ENCODE assay signal across 8 mouse cellular contexts in genomic region chr9:56417948-56418737, GRCm38 (mm10). TPM values are rescaled to one million over a fixed set of nuclear protein-coding genes. Genes with fewer than 3 reads are reported as not detected.
DNase-seq lines count a peak whose midpoint lies in the region; ATAC-seq and TF ChIP-seq lines count a peak whose summit lies in the region.

Peak1 (minus strand) TSS chr9:56418067.
Hmg20a (plus strand) TSS chr9:56418609.

- no peaks in the 10 kb centered on the region for H3K36me3 ChIP-seq in CH12.LX (replicated peaks in 1 of 2; ENCODE audit: control insufficient read depth in 1 of 2, insufficient read depth in 1 of 2, low read length in 1 of 2)
- H3K36me3 ChIP-seq in forebrain, embryonic 11.5 days (ENCODE audit: control insufficient read depth, insufficient read depth, low read length): no peaks in the 10 kb centered on the region
- H3K36me3 ChIP-seq in heart, embryonic 16.5 days (ENCODE audit: control insufficient read depth, insufficient read depth): no peaks in the 10 kb centered on the region
- H3K36me3 ChIP-seq in liver, embryonic 15.5 days (replicated peaks): no peaks in the 10 kb centered on the region
- no peaks in the 10 kb centered on the region for H3K36me3 ChIP-seq in neural tube, embryonic 12.5 days

- TF ChIP-seq EP300 in CH12.LX (IDR thresholded peaks at IDR 0.05; ENCODE audit: low read length): no peak

- peak; percentile 100 for DNase-seq in CH12.LX (ENCODE audit: extremely low read depth)
- peak; percentile 100 for DNase-seq in c-Kit-positive CD71-positive TER-119-negative erythroid progenitor cells, embryonic 14.5 days (ENCODE audit: low read depth)
- DNase-seq in forebrain, embryonic 11.5 days (ENCODE audit: low spot score): peak; percentile 100
- peak; percentile 100 for DNase-seq in kidney, postnatal 36 days
- peak; percentile 99 for DNase-seq in telencephalon, adult 2 months (ENCODE audit: low read depth, low spot score)

- dilution Hi-C loops in CH12.LX (cut with MboI; ENCODE audit: extremely low pct_ligation_motif_present, extremely low pct_unique_long_range_greater_than_20kb, low sequenced_read_pairs): no loop called here

- peak within 1 kb of the TSS; percentile 78 to 90 (median 90) for H3K4me3 ChIP-seq in CH12.LX (replicated peaks in 1 of 3; ENCODE audit: low read depth in 2 of 3, low read length in 2 of 3, poor library complexity in 1 of 3)
- peak within 1 kb of the TSS; percentile 73 for H3K4me3 ChIP-seq in forebrain, embryonic 11.5 days (ENCODE audit: low read depth, low read length)
- H3K4me3 ChIP-seq in heart, embryonic 16.5 days (ENCODE audit: low read length): peak within 1 kb of the TSS; percentile 82
- H3K4me3 ChIP-seq in liver, embryonic 15.5 days (replicated peaks): peak within 1 kb of the TSS; percentile 86
- peak within 1 kb of the TSS; percentile 71 for H3K4me3 ChIP-seq in neural tube, embryonic 12.5 days

- H3K27me3 ChIP-seq in CH12.LX (replicated peaks): no peaks in the 10 kb centered on the region
- H3K27me3 ChIP-seq in forebrain, embryonic 11.5 days (ENCODE audit: control insufficient read depth, insufficient read depth, low read length): no peaks in the 10 kb centered on the region
- H3K27me3 ChIP-seq in heart, embryonic 16.5 days (ENCODE audit: control insufficient read depth, insufficient read depth, low read length): no peaks in the 10 kb centered on the region
- no peaks in the 10 kb centered on the region for H3K27me3 ChIP-seq in liver, embryonic 15.5 days
- H3K27me3 ChIP-seq in neural tube, embryonic 12.5 days (replicated peaks): no peaks in the 10 kb centered on the region

- peaks cover 2 to 38% of the 10 kb centered on the region in 2 experiments; a peak in 3 of 4 replicates for H3K4me1 ChIP-seq in CH12.LX (ENCODE audit: control insufficient read depth in 1 of 2, insufficient read depth in 2 of 2)
- peaks cover 4% of the 10 kb centered on the region; the same call in 1 of the 2 replicates for H3K4me1 ChIP-seq in forebrain, embryonic 11.5 days (replicated peaks; ENCODE audit: control insufficient read depth, insufficient read depth, low read length)
- peaks cover 38% of the 10 kb centered on the region for H3K4me1 ChIP-seq in heart, embryonic 16.5 days (ENCODE audit: control insufficient read depth, insufficient read depth, low read length)
- H3K4me1 ChIP-seq in liver, embryonic 15.5 days (replicated peaks): peaks cover 48% of the 10 kb centered on the region
- peaks cover 18% of the 10 kb centered on the region for H3K4me1 ChIP-seq in neural tube, embryonic 12.5 days

- no peak for TF ChIP-seq RAD21 in CH12.LX (IDR thresholded peaks at IDR 0.05; ENCODE audit: low read depth, low read length)

- no peaks in the 10 kb centered on the region for H3K9me3 ChIP-seq in CH12.LX (replicated peaks; ENCODE audit: low read length)
- H3K9me3 ChIP-seq in forebrain, embryonic 11.5 days (ENCODE audit: control insufficient read depth, low read length): no peaks in the 10 kb centered on the region
- no peaks in the 10 kb centered on the region for H3K9me3 ChIP-seq in heart, embryonic 16.5 days (replicated peaks; ENCODE audit: control insufficient read depth, low read length)
- H3K9me3 ChIP-seq in liver, embryonic 15.5 days (replicated peaks): no peaks in the 10 kb centered on the region
- H3K9me3 ChIP-seq in neural tube, embryonic 12.5 days: no peaks in the 10 kb centered on the region

- peaks cover 44% of the 10 kb centered on the region for H3K79me2 ChIP-seq in CH12.LX (replicated peaks; ENCODE audit: control insufficient read depth, extremely low read depth, insufficient read depth, poor library complexity, severe bottlenecking)

- ATAC-seq in forebrain, embryonic 11.5 days (replicated peaks; ENCODE audit: low FRiP score): peak; percentile 96
- peak; percentile 93 for ATAC-seq in heart, embryonic 16.5 days (replicated peaks; ENCODE audit: extremely low read depth, insufficient read depth, low FRiP score)
- peak; percentile 97 for ATAC-seq in liver, embryonic 15.5 days (ENCODE audit: insufficient read depth)
- ATAC-seq in neural tube, embryonic 12.5 days (ENCODE audit: low FRiP score, low read depth): peak; percentile 95

- peak; percentile 82; the same call in 1 of the 2 replicates for TF ChIP-seq POLR2A in CH12.LX (IDR thresholded peaks at IDR 0.05; ENCODE audit: low read depth, low read length)

- peak within 1 kb of the TSS; percentile 80 for H3K9ac ChIP-seq in CH12.LX (ENCODE audit: insufficient read depth, low read depth)
- peak within 1 kb of the TSS; percentile 77 for H3K9ac ChIP-seq in forebrain, embryonic 11.5 days (ENCODE audit: low read length)
- H3K9ac ChIP-seq in heart, embryonic 16.5 days (ENCODE audit: low read length): peak within 1 kb of the TSS; percentile 94
- H3K9ac ChIP-seq in liver, embryonic 15.5 days: peak within 1 kb of the TSS; percentile 87
- peak within 1 kb of the TSS; percentile 70 for H3K9ac ChIP-seq in neural tube, embryonic 12.5 days

- H3K27ac ChIP-seq in CH12.LX (ENCODE audit: insufficient read depth, low read depth): peak within 1 kb of the TSS; percentile 94
- peak within 1 kb of the TSS; percentile 72 for H3K27ac ChIP-seq in forebrain, embryonic 11.5 days (ENCODE audit: low read depth, low read length)
- peak within 1 kb of the TSS; percentile 98 for H3K27ac ChIP-seq in heart, embryonic 16.5 days (ENCODE audit: low read length)
- peak within 1 kb of the TSS; percentile 85 for H3K27ac ChIP-seq in liver, embryonic 15.5 days (replicated peaks)
- peak within 1 kb of the TSS; percentile 90 for H3K27ac ChIP-seq in neural tube, embryonic 12.5 days

- no peak for TF ChIP-seq CTCF in CH12.LX (conservative IDR thresholded peaks at IDR 0.05 in 1 of 2, IDR thresholded peaks at IDR 0.05 in 1 of 2; ENCODE audit: low read depth in 2 of 2, low read length in 2 of 2)

- under 1% methylated on average over 59 of the region's 59 CpGs for WGBS in forebrain, embryonic 11.5 days
- WGBS in heart, embryonic 16.5 days: under 1% methylated on average over 59 of the region's 59 CpGs
- WGBS in liver, embryonic 15.5 days (ENCODE audit: insufficient replicate concordance): under 1% methylated on average over 59 of the region's 59 CpGs
- WGBS in neural tube, embryonic 12.5 days: under 1% methylated on average over 59 of the region's 59 CpGs

- H3K4me2 ChIP-seq in CH12.LX (ENCODE audit: insufficient read depth, low read depth, poor library complexity, severe bottlenecking): peak within 1 kb of the TSS; percentile 94
- H3K4me2 ChIP-seq in forebrain, embryonic 11.5 days (ENCODE audit: low read depth, low read length, severe bottlenecking): peak within 1 kb of the TSS; percentile 74
- peak within 1 kb of the TSS; percentile 82 for H3K4me2 ChIP-seq in heart, embryonic 16.5 days (ENCODE audit: low read depth, low read length)
- peak within 1 kb of the TSS; percentile 99 for H3K4me2 ChIP-seq in liver, embryonic 15.5 days
- peak within 1 kb of the TSS; percentile 73 for H3K4me2 ChIP-seq in neural tube, embryonic 12.5 days (replicated peaks)

- in situ Hi-C loops in CH12.LX (cut with MboI; ENCODE audit: low pct_ligation_motif_present, low pct_unique_long_range_greater_than_20kb, low sequenced_read_pairs): loop anchor here (25.0 kb wide), 1 partner anchor 156 kb away; no protein-coding TSS in a partner anchor

TF ChIP-seq in CH12.LX, 34 proteins besides CTCF, POLR2A, EP300 and RAD21 (continues in another document):
- TF ChIP-seq ZKSCAN1 (IDR thresholded peaks at IDR 0.05; ENCODE audit: borderline replicate concordance, low read depth, low read length): peak; percentile 5; the same call in 1 of the 2 replicates
- peak; percentile 27; the same call in 1 of the 2 replicates for TF ChIP-seq TBP (conservative IDR thresholded peaks at IDR 0.05; ENCODE audit: low read depth, low read length)
- TF ChIP-seq POLR2AphosphoS2 (IDR thresholded peaks at IDR 0.05; ENCODE audit: low read depth, low read length): no peak
- no peak for TF ChIP-seq SIN3A (IDR thresholded peaks at IDR 0.05; ENCODE audit: low read length)
- no peak for TF ChIP-seq JUN (IDR thresholded peaks at IDR 0.05; ENCODE audit: insufficient read depth, low read depth, low read length)
- 0 out of 2 replicates have a peak, but pooled peaks have one; percentile 26 for TF ChIP-seq ZNF384 (IDR thresholded peaks at IDR 0.05; ENCODE audit: low read depth, low read length)
- no peak; the same call in 1 of the 2 replicates for TF ChIP-seq CHD2 (IDR thresholded peaks at IDR 0.05; ENCODE audit: low read length)
- no peak for TF ChIP-seq E2F4 (IDR thresholded peaks at IDR 0.05; ENCODE audit: insufficient replicate concordance, low read depth, low read length)
- TF ChIP-seq MAX (IDR thresholded peaks at IDR 0.05; ENCODE audit: low read length): peak; percentile 60
- TF ChIP-seq GABPA (IDR thresholded peaks at IDR 0.05; ENCODE audit: insufficient replicate concordance, low read depth, low read length): no peak; the same call in 1 of the 2 replicates
- no peak for TF ChIP-seq ETS1 (conservative IDR thresholded peaks at IDR 0.05; ENCODE audit: low read depth, low read length)
- 0 out of 2 replicates have a peak, but pooled peaks have one; percentile 10 for TF ChIP-seq BHLHE40 (IDR thresholded peaks at IDR 0.05; ENCODE audit: low read depth, low read length)
- peak; percentile 93; the same call in 1 of the 2 replicates for TF ChIP-seq KAT2A (IDR thresholded peaks at IDR 0.05; ENCODE audit: insufficient replicate concordance, low read length)
- peak; percentile 93 for TF ChIP-seq HCFC1 (IDR thresholded peaks at IDR 0.05; ENCODE audit: low read depth, low read length)
- peak; percentile 73; the same call in 1 of the 2 replicates for TF ChIP-seq MYC (IDR thresholded peaks at IDR 0.05; ENCODE audit: low read depth, low read length)

RNA-seq across cellular contexts. Expression of gene Peak1, which starts in this region (rescaled TPM):
- 5.4 and 5.7 TPM in 2 replicates for total RNA-seq in CH12.LX (2012; rRNA removed)
- 2.2 and 2.8 TPM in 2 replicates for total RNA-seq in CH12.LX (2014; rRNA removed)
- 12.1 and 13.3 TPM in 2 replicates for polyA plus RNA-seq in CH12.LX (2012; ENCODE audit: insufficient read length, low read depth)
- polyA plus RNA-seq in forebrain, embryonic 11.5 days (2014; fragmentation: Nextera tagmentation; extraction: Ambion mirVana): 5.8 and 6.2 TPM in 2 replicates
- 12.8 and 14.8 TPM in 2 replicates for polyA plus RNA-seq in heart, embryonic 16.5 days (2015; fragmentation: Nextera tagmentation; extraction: Ambion mirVana)
- 2.4 and 2.8 TPM in 2 replicates for polyA plus RNA-seq in liver, embryonic 15.5 days (2015; fragmentation: Nextera tagmentation; extraction: Ambion mirVana)
- 7.1 and 7.8 TPM in 2 replicates for polyA plus RNA-seq in neural tube, embryonic 12.5 days (2016; fragmentation: Nextera tagmentation; extraction: Ambion mirVana)

RNA-seq across cellular contexts. Expression of gene Hmg20a, which starts in this region (rescaled TPM):
- total RNA-seq in CH12.LX (2012; rRNA removed): 12.1 and 14.5 TPM in 2 replicates
- total RNA-seq in CH12.LX (2014; rRNA removed): 6.3 and 8.5 TPM in 2 replicates
- polyA plus RNA-seq in CH12.LX (2012; ENCODE audit: insufficient read length, low read depth): 13.6 and 17.2 TPM in 2 replicates
- 73.0 and 74.7 TPM in 2 replicates for polyA plus RNA-seq in forebrain, embryonic 11.5 days (2014; fragmentation: Nextera tagmentation; extraction: Ambion mirVana)
- polyA plus RNA-seq in heart, embryonic 16.5 days (2015; fragmentation: Nextera tagmentation; extraction: Ambion mirVana): 54.1 and 54.6 TPM in 2 replicates
- 11.5 and 12.8 TPM in 2 replicates for polyA plus RNA-seq in liver, embryonic 15.5 days (2015; fragmentation: Nextera tagmentation; extraction: Ambion mirVana)
- polyA plus RNA-seq in neural tube, embryonic 12.5 days (2016; fragmentation: Nextera tagmentation; extraction: Ambion mirVana): 79.3 and 84.7 TPM in 2 replicates

Comparison
In these comparisons a context has a peak if more than half of its experiments do, and no peak if none do; other contexts are left out.
1. Peak in every context shown above with its lines: DNase-seq, ATAC-seq, H3K4me3 ChIP-seq and H3K27ac ChIP-seq.